Mouse (Mus musculus) lung, adult 18-20 months (tissue): ENCODE measurements around the gene Bex3.

Source experiments
- DNase-seq, 2 experiments: peaks; one replicate each; pipeline ENCODE4 v3.0.0; 2022; ENCODE audit warnings: mixed read lengths in 2 of 2

Bex3 gene

DNA sequence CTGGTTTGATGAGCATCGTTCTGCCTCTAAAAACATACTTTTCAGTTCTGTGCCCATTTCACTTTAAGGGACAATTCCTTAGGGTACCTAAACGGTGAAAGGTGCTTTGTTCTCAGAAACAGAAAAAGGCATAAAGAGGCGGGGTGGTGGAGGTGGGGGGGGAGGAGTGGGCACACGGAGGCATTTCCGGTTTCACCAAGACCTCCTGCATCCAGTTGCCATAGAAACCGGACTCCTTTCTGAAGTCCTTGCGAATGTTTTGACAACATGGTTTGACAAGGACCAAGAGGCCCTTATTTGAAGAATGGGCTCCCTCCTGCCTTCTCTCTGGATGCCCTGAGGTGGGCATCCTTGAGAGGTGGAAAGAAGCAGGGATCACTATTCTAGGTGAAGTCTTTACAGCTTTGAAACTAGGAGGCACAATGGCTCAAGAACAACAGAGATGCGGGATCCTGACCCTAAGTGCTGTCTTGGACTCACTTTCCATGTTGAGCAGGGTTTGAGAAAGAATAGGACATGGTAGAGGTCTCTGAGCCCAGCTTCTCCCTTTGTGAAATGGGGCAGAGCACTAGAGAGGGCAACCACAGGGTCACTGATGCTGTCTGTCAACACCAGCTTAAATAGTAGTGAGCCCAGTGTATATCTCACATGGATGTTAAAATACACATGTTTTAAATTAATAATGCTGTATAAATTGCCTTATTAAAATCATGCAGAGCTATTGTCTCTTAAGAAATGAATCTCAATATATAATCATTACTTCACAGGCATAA lies 43.9 kb downstream of the Bex3 start:
- no peak for DNase-seq

DNA sequence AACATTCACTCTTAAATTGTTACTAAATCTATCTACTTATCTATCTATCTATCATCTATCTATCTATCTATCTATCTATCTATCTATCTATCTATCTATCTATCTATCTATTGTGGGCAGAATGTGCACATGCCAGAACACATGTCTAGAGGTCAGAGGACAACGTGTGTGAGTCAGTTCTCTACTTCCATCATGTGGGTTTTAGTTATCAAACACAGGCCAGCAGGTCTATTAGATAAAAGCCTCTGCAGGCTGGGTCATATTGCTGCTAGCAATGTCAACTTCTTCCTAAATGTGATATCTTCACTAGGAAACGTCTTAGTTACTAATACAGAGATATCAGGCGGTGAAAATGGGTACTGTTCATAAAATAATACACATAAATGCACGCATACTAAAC lies 49.9 kb downstream of the Bex3 start:
- DNase-seq: no peak
